Mouse (Mus musculus) liver, postnatal 0 days (tissue): Measurements from ENCODE around the gene Setdb2.

ENCODE experiments used
- CTCF ChIP-seq: sonication (generic); IDR thresholded peaks from 2 replicates; pipeline ENCODE4 v1.5.1; 2016; ENCODE audit warnings: antibody characterized with exemption, low read depth
- EP300 ChIP-seq: IDR thresholded peaks from 2 replicates; pipeline ENCODE4 v1.6.1; 2016; ENCODE audit warnings: antibody characterized with exemption, low read depth, mild to moderate bottlenecking

- TF ChIP-seq CTCF = no peak
- TF ChIP-seq EP300 = no peak
Observed at GRCm38 (mm10) chr14:59485247-59485810, 44.6 kb upstream of the Setdb2 start.
